Mouse (Mus musculus): Measurements from ENCODE around the gene Hs3st4.

GRCm38 (mm10) chr7:124047382-124047781, 64.7 kb downstream of the Hs3st4 start:
- TF ChIP-seq CTCF (conservative IDR thresholded peaks at IDR 0.05; ENCODE audit: insufficient read depth, insufficient read length, low read depth, low read length) (no peak), POLR2A (IDR thresholded peaks at IDR 0.05; ENCODE audit: low read depth, low read length) (no peak)
